Mouse (Mus musculus) central nervous system, embryonic 18 days (tissue): ENCODE measurements around the gene Olfr887. TPM values are rescaled to one million over a fixed set of nuclear protein-coding genes. Genes with fewer than 3 reads are reported as not detected.

Experiments used
- polyA plus RNA-seq: library from polyadenylated mRNA; depleted of rRNA; stranded (reverse); fragments of >200 nt; gene quantifications from 2 replicates; pipeline ENCODE4 v1.2.3, GENCODE M21; 2012; rRNA removed

The Olfr887 gene
- not detected in 2 replicates for polyA plus RNA-seq

DNA sequence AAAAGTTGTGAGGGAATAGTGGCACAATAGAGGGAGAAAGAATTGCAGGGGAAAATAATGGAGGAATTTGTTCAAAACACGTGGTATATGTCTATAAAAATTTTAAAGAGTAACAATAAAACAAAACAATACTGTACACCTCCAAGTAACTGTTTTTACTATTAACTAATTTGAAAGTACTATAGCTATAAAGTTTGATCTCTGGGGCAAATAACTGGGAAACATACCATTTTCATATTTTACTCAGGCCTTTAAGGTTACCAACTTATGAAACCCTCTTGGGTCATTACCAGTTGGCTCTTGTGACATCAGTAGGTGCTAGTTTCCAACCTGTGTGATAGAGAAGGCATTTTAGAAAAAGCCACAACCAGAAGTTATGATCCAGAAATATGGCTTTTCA, at the start of gene Olfr887:
Gene Olfr887 (plus strand): TSS at position 301 of the 400 bp plus-strand sequence.

DNA sequence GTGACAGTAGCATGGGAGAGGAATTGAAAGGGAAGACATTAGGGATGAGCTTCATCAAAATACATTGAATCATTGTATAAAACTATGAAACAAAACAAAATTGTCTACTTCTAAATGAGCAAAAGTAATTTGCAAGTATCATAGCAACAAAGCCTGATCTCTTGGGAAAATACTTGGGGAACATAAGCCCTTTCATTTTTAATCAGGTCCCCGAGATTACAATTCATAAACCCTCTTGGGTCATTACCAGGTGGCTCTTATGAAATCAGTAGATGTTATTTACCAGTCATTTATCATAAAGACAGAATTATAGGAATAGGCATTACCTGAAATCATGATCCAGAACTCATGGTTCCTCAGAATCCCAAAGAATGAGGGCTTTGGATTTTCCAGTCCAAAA, 37.6 kb upstream of the Olfr887 start, which contains the start of gene Olfr884:
Gene Olfr884 (plus strand): TSS at position 301 of the 400 bp plus-strand sequence.

DNA sequence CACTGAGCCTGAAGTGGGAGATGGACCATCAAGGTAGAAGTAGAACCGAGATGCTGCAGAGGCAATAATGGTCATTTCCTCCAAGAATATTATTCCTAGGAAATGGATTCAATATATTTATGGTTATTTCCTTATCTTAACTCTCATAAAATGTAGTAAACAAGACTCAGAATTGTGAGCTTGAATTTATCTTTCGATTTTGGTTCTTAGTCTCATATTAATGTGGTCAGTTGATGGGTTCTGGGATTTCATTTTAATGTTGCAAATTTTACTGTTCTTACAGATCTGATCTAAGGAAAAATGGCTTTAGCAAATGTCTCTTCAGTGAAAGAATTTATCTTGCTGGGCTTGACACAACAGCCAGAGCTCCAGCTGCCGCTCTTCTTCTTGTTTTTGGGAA, 22.9 kb upstream of the Olfr887 start, which contains the start of gene Olfr885:
Gene Olfr885 (plus strand): TSS at position 301 of the 400 bp plus-strand sequence.

DNA sequence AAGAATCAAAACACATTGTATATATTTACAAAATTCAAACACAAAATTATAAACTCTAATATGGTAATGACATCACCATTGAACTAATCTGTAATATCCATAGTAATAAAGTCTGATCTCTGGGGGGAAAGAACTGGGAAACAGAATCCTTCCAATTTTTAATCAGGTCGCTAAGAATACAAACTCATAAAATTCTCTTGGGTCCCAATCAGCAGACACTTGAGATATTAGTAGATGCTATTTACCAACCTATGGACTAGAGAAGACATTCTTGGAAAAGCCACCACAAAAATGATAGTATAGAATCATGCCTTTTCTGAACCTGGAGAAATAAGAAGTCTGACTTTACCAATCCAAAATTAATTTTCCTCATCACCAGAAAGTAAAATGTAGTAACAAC, 24.0 kb downstream of the Olfr887 start, which contains the start of gene Olfr888:
Gene Olfr888 (plus strand): TSS at position 301 of the 400 bp plus-strand sequence.

DNA sequence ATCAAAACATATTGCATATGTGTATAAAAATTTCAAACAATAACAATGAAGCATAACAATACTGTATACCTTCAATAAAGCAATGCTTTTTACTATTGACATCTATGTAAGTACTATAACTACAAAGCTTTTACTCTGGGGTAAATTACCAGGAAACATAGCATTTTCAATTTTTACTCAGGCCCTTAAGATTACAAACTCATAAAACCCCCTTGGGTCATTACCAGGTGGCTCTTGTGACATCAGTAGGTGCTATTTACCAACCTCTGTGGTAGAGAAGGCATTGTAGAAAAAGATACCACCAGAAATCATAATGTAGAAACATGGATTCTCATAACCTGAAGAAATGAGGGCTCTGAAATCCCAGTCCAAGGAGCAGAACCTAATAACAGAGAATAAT, 31.0 kb downstream of the Olfr887 start, which contains the start of gene Olfr889:
Gene Olfr889 (plus strand): TSS at position 301 of the 400 bp plus-strand sequence.

Other genes starting within 250 kb of the Olfr887 start
- 0.01 and 0.05 TPM in 2 replicates for gene Olfr877, start 229.8 kb upstream of the Olfr887 start, polyA plus RNA-seq
- under 0.01 TPM in 1 of 2 replicates, not detected in the other for gene Olfr145, start 187.3 kb upstream of the Olfr887 start, polyA plus RNA-seq
- gene Olfr878, start 166.2 kb upstream of the Olfr887 start, polyA plus RNA-seq: not detected in 2 replicates
- not detected in 2 replicates for gene Olfr881, start 92.2 kb upstream of the Olfr887 start, polyA plus RNA-seq
- gene Olfr883, start 58.3 kb upstream of the Olfr887 start, polyA plus RNA-seq: not detected in 2 replicates
- gene Olfr884, start 37.5 kb upstream of the Olfr887 start, polyA plus RNA-seq: not detected in 2 replicates
- not detected in 2 replicates for gene Olfr885, start 22.8 kb upstream of the Olfr887 start, polyA plus RNA-seq
- gene Olfr888, start 24.1 kb downstream of the Olfr887 start, polyA plus RNA-seq: not detected in 2 replicates
- gene Olfr889, start 31.1 kb downstream of the Olfr887 start, polyA plus RNA-seq: not detected in 2 replicates
- not detected in 2 replicates for gene Olfr890, start 58.4 kb downstream of the Olfr887 start, polyA plus RNA-seq
- not detected in 2 replicates for gene Olfr891, start 96.7 kb downstream of the Olfr887 start, polyA plus RNA-seq
- not detected in 2 replicates for gene Olfr893, start 124.3 kb downstream of the Olfr887 start, polyA plus RNA-seq
- not detected in 2 replicates for gene Olfr894, start 134.0 kb downstream of the Olfr887 start, polyA plus RNA-seq
- not detected in 2 replicates for gene Olfr143, start 168.7 kb downstream of the Olfr887 start, polyA plus RNA-seq
- not detected in 2 replicates for gene Olfr895, start 183.8 kb downstream of the Olfr887 start, polyA plus RNA-seq
- not detected in 2 replicates for gene Olfr896-ps1, start 207.0 kb downstream of the Olfr887 start, polyA plus RNA-seq
- gene Olfr25, start 245.0 kb downstream of the Olfr887 start, polyA plus RNA-seq: not detected in 2 replicates